Mouse (Mus musculus): ENCODE data around the gene Tubg1.

The Tubg1 gene

GRCm38 (mm10) chr11:101119761-101120544, at the start of gene Tubg1, which contains the start of gene Retreg3:
Gene Tubg1, plus strand, starts transcription at chr11:101119938.
Gene Retreg3, minus strand, starts transcription at chr11:101119893.
- DNase-seq, result peak; percentile 99

- DNase-seq, result no peak
Measured at GRCm38 (mm10) chr11:101070189-101070527, 49.6 kb upstream of the Tubg1 start.

- no peak for DNase-seq
Measured at GRCm38 (mm10) chr11:101070987-101071386, 48.8 kb upstream of the Tubg1 start.

GRCm38 (mm10) chr11:101071810-101072428, 47.8 kb upstream of the Tubg1 start:
- DNase-seq, result no peak

GRCm38 (mm10) chr11:101078121-101078520, 41.6 kb upstream of the Tubg1 start, which contains the start of gene Hsd17b1:
Gene Hsd17b1, plus strand, starts transcription at chr11:101078411.
- DNase-seq, result no peak

GRCm38 (mm10) chr11:101079746-101080145, 40.0 kb upstream of the Tubg1 start:
- DNase-seq, result no peak

GRCm38 (mm10) chr11:101080421-101080820, 39.3 kb upstream of the Tubg1 start:
- no peak for DNase-seq

GRCm38 (mm10) chr11:101081659-101082058, 38.1 kb upstream of the Tubg1 start:
- DNase-seq, result no peak

GRCm38 (mm10) chr11:101082208-101083082, 37.3 kb upstream of the Tubg1 start, which contains the start of gene Coasy:
Gene Coasy, plus strand, starts transcription at chr11:101082565.
- peak; percentile 82 for DNase-seq

GRCm38 (mm10) chr11:101083083-101083697, 36.5 kb upstream of the Tubg1 start:
- no peak for DNase-seq

GRCm38 (mm10) chr11:101084246-101084645, 35.5 kb upstream of the Tubg1 start:
- DNase-seq, result no peak

GRCm38 (mm10) chr11:101084811-101085210, 34.9 kb upstream of the Tubg1 start:
- no peak for DNase-seq

GRCm38 (mm10) chr11:101085617-101086322, 34.0 kb upstream of the Tubg1 start:
- DNase-seq, result no peak

- DNase-seq, result no peak
Measured at GRCm38 (mm10) chr11:101086323-101086674, 33.4 kb upstream of the Tubg1 start.

- peak; percentile 87 for DNase-seq
Measured at GRCm38 (mm10) chr11:101086756-101087681, 32.7 kb upstream of the Tubg1 start, which contains the start of gene Mlx. Gene Mlx, plus strand, starts transcription at chr11:101087277.

- DNase-seq, result no peak
Measured at GRCm38 (mm10) chr11:101087682-101088055, 32.1 kb upstream of the Tubg1 start.

GRCm38 (mm10) chr11:101089931-101090330, 29.8 kb upstream of the Tubg1 start:
- DNase-seq, result no peak

- DNase-seq, result no peak
Measured at GRCm38 (mm10) chr11:101094930-101095313, 24.8 kb upstream of the Tubg1 start.

- DNase-seq, result peak; percentile 92
Measured at GRCm38 (mm10) chr11:101095314-101096024, 24.3 kb upstream of the Tubg1 start, which contains the start of gene Psmc3ip. Gene Psmc3ip, minus strand, starts transcription at chr11:101095436.

- DNase-seq, result no peak
Measured at GRCm38 (mm10) chr11:101098231-101098630, 21.5 kb upstream of the Tubg1 start.
